Mouse (Mus musculus): ENCODE results near the gene Olfr1029. TPM values are rescaled to one million over a fixed set of nuclear protein-coding genes. Genes with fewer than 3 reads are reported as not detected.
"Not testable (repeated sequence)": the region's sequence is repeated elsewhere in the genome, so short reads cannot be mapped to it uniquely, and the experiment has no call there.

The Olfr1029 gene
- polyA plus RNA-seq (2014; fragmentation: Nextera tagmentation; extraction: Ambion mirVana) = not detected in 2 replicates

GRCm38 (mm10) chr2:85973595-85973994 lies at the start of gene Olfr1029:
Olfr1029 (plus strand) TSS chr2:85973895.
- Histone ChIP-seq H3K4me2 (replicated peaks; ENCODE audit: low read depth, low read length) (no peak within 1 kb of the TSS), H3K9me3 (ENCODE audit: control insufficient read depth, low read depth, low read length) (no peaks in the 10 kb centered on the region), H3K27ac (ENCODE audit: low read length) (no peak within 1 kb of the TSS), H3K4me3 (ENCODE audit: low read depth, low read length) (no peak within 1 kb of the TSS), H3K9ac (replicated peaks; ENCODE audit: low read depth, low read length) (no peak within 1 kb of the TSS), H3K36me3 (ENCODE audit: control insufficient read depth, insufficient read depth, low read length) (no peaks in the 10 kb centered on the region), H3K4me1 (ENCODE audit: control insufficient read depth, insufficient read depth, low read length) (no peaks in the 10 kb centered on the region), H3K27me3 (ENCODE audit: control insufficient read depth, insufficient read depth, low read length) (no peaks in the 10 kb centered on the region)
- 86% methylated on average over 2 of the region's 2 CpGs for WGBS
- ATAC-seq (ENCODE audit: insufficient number of reproducible peaks, insufficient read depth, low FRiP score, low read depth) = no peak

GRCm38 (mm10) chr2:85950137-85950536 lies 23.6 kb upstream of the Olfr1029 start, which contains the start of gene Olfr1028:
Olfr1028 (plus strand) TSS chr2:85950437.
- Histone ChIP-seq H3K27ac (ENCODE audit: low read length) (no peak within 1 kb of the TSS), H3K36me3 (ENCODE audit: control insufficient read depth, insufficient read depth, low read length) (no peaks in the 10 kb centered on the region), H3K4me1 (ENCODE audit: control insufficient read depth, insufficient read depth, low read length) (no peaks in the 10 kb centered on the region), H3K4me2 (replicated peaks; ENCODE audit: low read depth, low read length) (no peak within 1 kb of the TSS), H3K27me3 (ENCODE audit: control insufficient read depth, insufficient read depth, low read length) (no peaks in the 10 kb centered on the region), H3K9me3 (ENCODE audit: control insufficient read depth, low read depth, low read length) (no peaks in the 10 kb centered on the region), H3K9ac (replicated peaks; ENCODE audit: low read depth, low read length) (no peak within 1 kb of the TSS), H3K4me3 (ENCODE audit: low read depth, low read length) (no peak within 1 kb of the TSS)
- ATAC-seq (ENCODE audit: insufficient number of reproducible peaks, insufficient read depth, low FRiP score, low read depth) = no peak
- 88% methylated on average over 1 of the region's 1 CpGs for WGBS

GRCm38 (mm10) chr2:85978976-85979375 lies 5.3 kb downstream of the Olfr1029 start, which contains the start of gene Olfr1030:
Olfr1030 (plus strand) TSS chr2:85979276.
- no peak within 1 kb of the TSS for H3K27ac ChIP-seq (ENCODE audit: low read length)
- no peak within 1 kb of the TSS for H3K4me3 ChIP-seq (ENCODE audit: low read depth, low read length)
- no peaks in the 10 kb centered on the region for H3K36me3 ChIP-seq (ENCODE audit: control insufficient read depth, insufficient read depth, low read length)
- H3K9me3 ChIP-seq (ENCODE audit: control insufficient read depth, low read depth, low read length) = no peaks in the 10 kb centered on the region
- no peak within 1 kb of the TSS for H3K4me2 ChIP-seq (replicated peaks; ENCODE audit: low read depth, low read length)
- H3K9ac ChIP-seq (replicated peaks; ENCODE audit: low read depth, low read length) = no peak within 1 kb of the TSS
- no peaks in the 10 kb centered on the region for H3K27me3 ChIP-seq (ENCODE audit: control insufficient read depth, insufficient read depth, low read length)
- no peaks in the 10 kb centered on the region for H3K4me1 ChIP-seq (ENCODE audit: control insufficient read depth, insufficient read depth, low read length)
- no peak for ATAC-seq (ENCODE audit: insufficient number of reproducible peaks, insufficient read depth, low FRiP score, low read depth)
- WGBS = 75% methylated on average over 1 of the region's 1 CpGs

GRCm38 (mm10) chr2:85990004-85990403 lies 16.3 kb downstream of the Olfr1029 start, which contains the start of gene Olfr1031:
Olfr1031 (plus strand) TSS chr2:85990304.
- H3K4me1 ChIP-seq (ENCODE audit: control insufficient read depth, insufficient read depth, low read length) = no peaks in the 10 kb centered on the region
- H3K27ac ChIP-seq (ENCODE audit: low read length) = no peak within 1 kb of the TSS
- no peak within 1 kb of the TSS for H3K4me3 ChIP-seq (ENCODE audit: low read depth, low read length)
- H3K9ac ChIP-seq (replicated peaks; ENCODE audit: low read depth, low read length) = no peak within 1 kb of the TSS
- no peak within 1 kb of the TSS for H3K4me2 ChIP-seq (replicated peaks; ENCODE audit: low read depth, low read length)
- H3K27me3 ChIP-seq (ENCODE audit: control insufficient read depth, insufficient read depth, low read length) = no peaks in the 10 kb centered on the region
- H3K36me3 ChIP-seq (ENCODE audit: control insufficient read depth, insufficient read depth, low read length) = no peaks in the 10 kb centered on the region
- ATAC-seq (ENCODE audit: insufficient number of reproducible peaks, insufficient read depth, low FRiP score, low read depth) = no peak
- H3K9me3 ChIP-seq (ENCODE audit: control insufficient read depth, low read depth, low read length) = no peaks in the 10 kb centered on the region
- WGBS = 65% methylated on average over 3 of the region's 3 CpGs

- H3K4me1 ChIP-seq (ENCODE audit: control insufficient read depth, insufficient read depth, low read length) = no peaks in the 10 kb centered on the region
- H3K27ac ChIP-seq (ENCODE audit: low read length) = no peak within 1 kb of the TSS
- H3K9me3 ChIP-seq (ENCODE audit: control insufficient read depth, low read depth, low read length) = no peaks in the 10 kb centered on the region
- ATAC-seq (ENCODE audit: insufficient number of reproducible peaks, insufficient read depth, low FRiP score, low read depth) = no peak
- WGBS = 80% methylated on average over 7 of the region's 7 CpGs
- H3K4me3 ChIP-seq (ENCODE audit: low read depth, low read length) = no peak within 1 kb of the TSS
- no peak within 1 kb of the TSS for H3K9ac ChIP-seq (replicated peaks; ENCODE audit: low read depth, low read length)
- no peak within 1 kb of the TSS for H3K4me2 ChIP-seq (replicated peaks; ENCODE audit: low read depth, low read length)
- H3K36me3 ChIP-seq (ENCODE audit: control insufficient read depth, insufficient read depth, low read length) = no peaks in the 10 kb centered on the region
- H3K27me3 ChIP-seq (ENCODE audit: control insufficient read depth, insufficient read depth, low read length) = no peaks in the 10 kb centered on the region
Measured at GRCm38 (mm10) chr2:86005240-86005639, 31.5 kb downstream of the Olfr1029 start, which contains the start of gene Olfr1032. Olfr1032 (plus strand) TSS chr2:86005540.

- H3K27ac ChIP-seq (ENCODE audit: low read length); H3K4me1 ChIP-seq (ENCODE audit: control insufficient read depth, insufficient read depth, low read length); H3K9me3 ChIP-seq (ENCODE audit: control insufficient read depth, low read depth, low read length); H3K36me3 ChIP-seq (ENCODE audit: control insufficient read depth, insufficient read depth, low read length); H3K27me3 ChIP-seq (ENCODE audit: control insufficient read depth, insufficient read depth, low read length); ATAC-seq (ENCODE audit: insufficient number of reproducible peaks, insufficient read depth, low FRiP score, low read depth); H3K9ac ChIP-seq (replicated peaks; ENCODE audit: low read depth, low read length): not testable (repeated sequence)
- Histone ChIP-seq H3K4me2 (replicated peaks; ENCODE audit: low read depth, low read length) (peak within 1 kb of the TSS; percentile 27), H3K4me3 (ENCODE audit: low read depth, low read length) (peak within 1 kb of the TSS; percentile 25; the same call in 1 of the 2 replicates)
- WGBS = 1% methylated on average over 10 of the region's 11 CpGs
Measured at GRCm38 (mm10) chr2:86020406-86020805, 46.7 kb downstream of the Olfr1029 start, which contains the start of gene Olfr1033. Olfr1033 (plus strand) TSS chr2:86020633.

- not testable (repeated sequence) for H3K27ac ChIP-seq (ENCODE audit: low read length); H3K27me3 ChIP-seq (ENCODE audit: control insufficient read depth, insufficient read depth, low read length); ATAC-seq (ENCODE audit: insufficient number of reproducible peaks, insufficient read depth, low FRiP score, low read depth); H3K9ac ChIP-seq (replicated peaks; ENCODE audit: low read depth, low read length); H3K36me3 ChIP-seq (ENCODE audit: control insufficient read depth, insufficient read depth, low read length); H3K4me3 ChIP-seq (ENCODE audit: low read depth, low read length); H3K4me1 ChIP-seq (ENCODE audit: control insufficient read depth, insufficient read depth, low read length); H3K4me2 ChIP-seq (replicated peaks; ENCODE audit: low read depth, low read length); H3K9me3 ChIP-seq (ENCODE audit: control insufficient read depth, low read depth, low read length)
- 40% methylated on average over 3 of the region's 9 CpGs for WGBS
Measured at GRCm38 (mm10) chr2:86021518-86021917, 47.8 kb downstream of the Olfr1029 start.

All from stomach, embryonic 14.5 days (tissue).